Mouse (Mus musculus) MEL (cell line): ENCODE measurements around the gene Zfp598. TPM values are rescaled to one million over a fixed set of nuclear protein-coding genes. Genes with fewer than 3 reads are reported as not detected.
"Not testable (repeated sequence)": the region's sequence is repeated elsewhere in the genome, so short reads cannot be mapped to it uniquely, and the experiment has no call there.

Experiments
- DNase-seq: peaks from one replicate; pipeline ENCODE4 v3.0.0; 2011; ENCODE audit warnings: low read depth, low spot score
- H3K27ac ChIP-seq: 2 replicates; pipeline ENCODE4 v1.5.1; 2012; ENCODE audit warnings: low read depth, mild to moderate bottlenecking, control low read depth, low read length, moderate library complexity; ENCODE audit not compliant: control insufficient read depth
- H3K27me3 ChIP-seq, 2 experiments: fragments of 150-350 bp in 1 of 2; sonication (generic) in 1 of 2; 2 replicates each; pipeline ENCODE4 v1.6.1; 2012; ENCODE audit warnings: low read length in 2 of 2, mild to moderate bottlenecking in 2 of 2, improper control_type of control experiment in 1 of 2, moderate library complexity in 1 of 2; ENCODE audit not compliant: insufficient read depth in 2 of 2, control insufficient read depth in 1 of 2
- H3K36me3 ChIP-seq, 2 experiments: 2 replicates each; pipeline ENCODE4 v1.6.1; 2012 to 2014; ENCODE audit warnings: low read length in 2 of 2, improper control_type of control experiment in 1 of 2, inconsistent platforms in 1 of 2, mild to moderate bottlenecking in 1 of 2; ENCODE audit not compliant: insufficient read depth in 2 of 2, control insufficient read depth in 1 of 2
- H3K4me1 ChIP-seq, 2 experiments: fragments of 150-350 bp in 1 of 2; sonication (generic) in 1 of 2; 2 replicates each; pipeline ENCODE4 v1.6.1; 2012; ENCODE audit warnings: low read length in 2 of 2, improper control_type of control experiment in 1 of 2, mild to moderate bottlenecking in 1 of 2; ENCODE audit not compliant: insufficient read depth in 2 of 2, control insufficient read depth in 1 of 2
- H3K4me3 ChIP-seq, 2 experiments: fragments of 150-350 bp in 1 of 2; sonication (generic) in 1 of 2; 2 replicates each; pipeline ENCODE4 v1.5.1; 2012; ENCODE audit warnings: low read depth in 2 of 2, low read length in 2 of 2, mild to moderate bottlenecking in 2 of 2, moderate library complexity in 2 of 2, control low read depth in 1 of 2, improper control_type of control experiment in 1 of 2; ENCODE audit not compliant: control insufficient read depth in 1 of 2, insufficient read depth in 1 of 2
- H3K79me2 ChIP-seq: 2 replicates; pipeline ENCODE4 v1.6.1; 2012; ENCODE audit warnings: mild to moderate bottlenecking, low read length, moderate library complexity; ENCODE audit not compliant: control insufficient read depth, poor library complexity, insufficient read depth
- H3K9ac ChIP-seq: 2 replicates; pipeline ENCODE4 v1.6.1; 2012; ENCODE audit warnings: low read depth, mild to moderate bottlenecking, control low read depth, low read length, moderate library complexity; ENCODE audit not compliant: control insufficient read depth, poor library complexity, severe bottlenecking
- H3K9me3 ChIP-seq: fragments of 150-350 bp; sonication (generic); replicated peaks from 2 replicates; pipeline ENCODE4 v1.6.1; 2012; ENCODE audit warnings: mild to moderate bottlenecking, low read length, improper control_type of control experiment, moderate library complexity; ENCODE audit not compliant: insufficient read depth
- CHD1 ChIP-seq: IDR thresholded peaks from 2 replicates; pipeline ENCODE4 v1.6.1; 2012; ENCODE audit warnings: low read depth, mild to moderate bottlenecking, inconsistent platforms, low read length, improper control_type of control experiment
- CTCF ChIP-seq, 3 experiments: IDR thresholded peaks in 2 of 3; conservative IDR thresholded peaks in 1 of 3; 2 replicates each; pipeline ENCODE4 v1.5.1; 2011 to 2012; ENCODE audit warnings: low read length in 3 of 3, low read depth in 2 of 3, mild to moderate bottlenecking in 2 of 3, improper control_type of control experiment in 1 of 3, inconsistent platforms in 1 of 3, mixed read lengths in 1 of 3, moderate library complexity in 1 of 3; ENCODE audit not compliant: control insufficient read depth in 1 of 3, insufficient read depth in 1 of 3, poor library complexity in 1 of 3, severe bottlenecking in 1 of 3
- E2F4 ChIP-seq: IDR thresholded peaks from 2 replicates; pipeline ENCODE4 v1.6.1; 2011; ENCODE audit warnings: low read depth, low read length, improper control_type of control experiment, borderline replicate concordance
- ETS1 ChIP-seq: IDR thresholded peaks from 2 replicates; pipeline ENCODE4 v1.6.1; 2012; ENCODE audit warnings: low read depth, mild to moderate bottlenecking, inconsistent platforms, low read length, improper control_type of control experiment, moderate library complexity
- GATA1 ChIP-seq: IDR thresholded peaks from 2 replicates; pipeline ENCODE4 v1.6.1; 2011; ENCODE audit warnings: low read depth, low read length, improper control_type of control experiment
- MYB ChIP-seq: IDR thresholded peaks from 2 replicates; pipeline ENCODE4 v1.6.1; 2011; ENCODE audit warnings: mild to moderate bottlenecking, low read depth, low read length, improper control_type of control experiment
- POLR2AphosphoS2 ChIP-seq: IDR thresholded peaks from 2 replicates; pipeline ENCODE4 v1.6.1; 2011; ENCODE audit warnings: low read length, improper control_type of control experiment
- RAD21 ChIP-seq: IDR thresholded peaks from 2 replicates; pipeline ENCODE4 v1.6.1; 2011; ENCODE audit warnings: mild to moderate bottlenecking, low read depth, low read length, improper control_type of control experiment
- RCOR1 ChIP-seq: IDR thresholded peaks from 2 replicates; pipeline ENCODE4 v1.6.1; 2012; ENCODE audit warnings: low read depth, mild to moderate bottlenecking, inconsistent platforms, low read length, improper control_type of control experiment
- SIN3A ChIP-seq: IDR thresholded peaks from 2 replicates; pipeline ENCODE4 v1.6.1; 2012; ENCODE audit warnings: low read length, improper control_type of control experiment, inconsistent platforms
- SMC3 ChIP-seq: IDR thresholded peaks from 2 replicates; pipeline ENCODE4 v1.6.1; 2011; ENCODE audit warnings: low read depth, low read length, improper control_type of control experiment
- ZC3H11A ChIP-seq: IDR thresholded peaks from 2 replicates; pipeline ENCODE4 v1.6.1; 2012; ENCODE audit warnings: low read depth, mild to moderate bottlenecking, inconsistent platforms, low read length, improper control_type of control experiment
- polyA plus RNA-seq, 2 experiments: library from polyadenylated mRNA; stranded (reverse) in 1 of 2; unstranded in 1 of 2; fragments of >175 nt in 1 of 2; fragments of >200 nt in 1 of 2; gene quantifications; 2 replicates each; pipeline versions ENCODE4 v1.2.1 to v1.2.4; 2012; ENCODE audit warnings: low replicate concordance in 2 of 2, low read depth in 1 of 2; ENCODE audit not compliant: insufficient read length in 2 of 2, insufficient read depth in 1 of 2, missing spikeins in 1 of 2
- total RNA-seq: library from RNA; depleted of rRNA; stranded (reverse); fragments of 300-350 nt; gene quantifications from 2 replicates; pipeline ENCODE4 v1.2.3, GENCODE M21; 2012

Zfp598 gene
- total and polyA plus RNA-seq, 3 experiments, result 22.2 to 80.4 (median 59.0) TPM

GRCm38 (mm10) chr17:24654969-24655368 is 14.5 kb upstream of the Zfp598 start:
- Histone ChIP-seq H3K4me3 (no peak overlapping the region), H3K27me3 (peaks cover 13 to 14% of the 10 kb centered on the region in 2 experiments), H3K27ac (no peak overlapping the region), H3K4me1 (no peaks in the 10 kb centered on the region), H3K9me3 (no peaks in the 10 kb centered on the region), H3K9ac (no peak overlapping the region), H3K36me3 (no peaks in the 10 kb centered on the region), H3K79me2 (no peaks in the 10 kb centered on the region)
- TF ChIP-seq GATA1 (peak; percentile 57), POLR2AphosphoS2 (no peak), ETS1 (no peak), RCOR1 (no peak)
- no peak for DNase-seq

- Histone ChIP-seq H3K36me3 (no peaks in the 10 kb centered on the region), H3K4me3 (no peak within 1 kb of the TSS), H3K27ac (no peak within 1 kb of the TSS)
- no peak for TF ChIP-seq SMC3
- TF ChIP-seq CHD1, result no peak
- TF ChIP-seq, all 39 proteins: peak for 0
- no peaks in the 10 kb centered on the region for H3K27me3 ChIP-seq
- no peak for DNase-seq
- H3K4me1 ChIP-seq, result no peaks in the 10 kb centered on the region
- no peaks in the 10 kb centered on the region for H3K79me2 ChIP-seq
- no peaks in the 10 kb centered on the region for H3K9me3 ChIP-seq
- no peak within 1 kb of the TSS for H3K9ac ChIP-seq
These were observed 11.3 kb upstream of the Zfp598 start, which contains the start of gene Npw for GRCm38 (mm10) chr17:24658017-24658758. Gene Npw (minus strand): TSS chr17:24658457.

- H3K36me3 ChIP-seq, result peaks cover 0 to 10% of the 10 kb centered on the region in 2 experiments; a peak in 2 of 4 replicates
- H3K27ac ChIP-seq, H3K27me3 ChIP-seq, H3K9me3 ChIP-seq, H3K4me3 ChIP-seq, H3K9ac ChIP-seq: not testable (repeated sequence)
- H3K79me2 ChIP-seq, result peaks cover 24% of the 10 kb centered on the region
- peak; percentile 44; the same call in 1 of the 2 replicates for TF ChIP-seq SIN3A
- DNase-seq, result peak; percentile 30
- H3K4me1 ChIP-seq, result peaks cover 0 to 22% of the 10 kb centered on the region in 2 experiments; a peak in 3 of 4 replicates
These were observed 2.5 kb upstream of the Zfp598 start for GRCm38 (mm10) chr17:24667011-24667410.

- Histone ChIP-seq H3K9me3 (no peaks in the 10 kb centered on the region), H3K36me3 (peaks cover 0 to 14% of the 10 kb centered on the region in 2 experiments; a peak in 2 of 4 replicates), H3K27ac (no peak overlapping the region), H3K27me3 (peaks cover 0 to 2% of the 10 kb centered on the region in 2 experiments; a peak in 1 of 4 replicates), H3K4me3 (no peak overlapping the region), H3K4me1 (peaks cover 0 to 26% of the 10 kb centered on the region in 2 experiments; a peak in 3 of 4 replicates), H3K79me2 (peaks cover 28% of the 10 kb centered on the region), H3K9ac (no peak overlapping the region)
- peak; percentile 48; the same call in 1 of the 2 replicates for TF ChIP-seq SIN3A
- peak; percentile 59 for TF ChIP-seq ZC3H11A
- no peak for TF ChIP-seq MYB
- TF ChIP-seq SMC3, result peak; percentile 86
- TF ChIP-seq CTCF (IDR thresholded peaks at IDR 0.05 in 2 of 3, conservative IDR thresholded peaks at IDR 0.05 in 1 of 3; ENCODE audit: control insufficient read depth in 1 of 3, insufficient read depth in 1 of 3, low read depth in 2 of 3, low read length in 3 of 3, poor library complexity in 1 of 3, severe bottlenecking in 1 of 3), result peak; percentile 79 to 90 (median 88)
- TF ChIP-seq E2F4, result no peak
- TF ChIP-seq RAD21, result peak; percentile 82
- DNase-seq, result peak; percentile 83
These were observed 2.1 kb upstream of the Zfp598 start for GRCm38 (mm10) chr17:24667416-24667815.
